Mouse (Mus musculus): ENCODE measurements around the gene Fam110a. TPM values are rescaled to one million over a fixed set of nuclear protein-coding genes. Genes with fewer than 3 reads are reported as not detected.

Fam110a gene
- polyA plus RNA-seq, 1 experiment from 2014 or later = 43.4 TPM

DNA sequence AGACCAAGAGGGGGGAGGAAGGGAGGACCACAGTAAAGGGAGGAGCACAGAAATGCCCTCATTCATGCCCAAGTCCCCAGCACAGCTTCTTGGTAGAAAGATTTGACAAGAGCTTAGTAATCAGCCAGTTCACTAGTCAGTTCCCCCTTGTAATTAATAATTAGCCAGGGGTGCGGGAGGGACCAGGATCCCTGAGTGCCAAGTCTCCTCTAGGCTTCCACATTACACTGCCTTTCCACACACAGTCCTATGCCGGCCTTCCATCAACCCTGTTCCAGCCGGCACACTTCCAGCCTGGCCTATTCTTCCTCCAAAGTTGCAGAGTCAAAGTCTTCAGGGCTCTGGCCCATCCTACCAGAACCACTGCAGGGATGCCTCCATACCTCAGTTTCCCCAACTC lies 4.0 kb downstream of the Fam110a start:
- Histone ChIP-seq H3K36me3 (ENCODE audit: control insufficient read depth, insufficient read depth, low read length) (no peaks in the 10 kb centered on the region), H3K9ac (ENCODE audit: low read depth, low read length) (no peak overlapping the region), H3K27me3 (replicated peaks; ENCODE audit: control insufficient read depth, insufficient read depth, low read length) (no peaks in the 10 kb centered on the region; the same call in 1 of the 2 replicates), H3K4me1 (ENCODE audit: control insufficient read depth, insufficient read depth, low read depth, low read length) (peaks cover 53% of the 10 kb centered on the region), H3K9me3 (ENCODE audit: control insufficient read depth, low read length) (no peaks in the 10 kb centered on the region), H3K27ac (ENCODE audit: low read depth, low read length) (no peak overlapping the region), H3K4me3 (ENCODE audit: low read length) (no peak overlapping the region), H3K4me2 (ENCODE audit: low read length) (no peak overlapping the region)
- 84% methylated on average over 3 of the region's 3 CpGs for WGBS
- no peak for ATAC-seq

DNA sequence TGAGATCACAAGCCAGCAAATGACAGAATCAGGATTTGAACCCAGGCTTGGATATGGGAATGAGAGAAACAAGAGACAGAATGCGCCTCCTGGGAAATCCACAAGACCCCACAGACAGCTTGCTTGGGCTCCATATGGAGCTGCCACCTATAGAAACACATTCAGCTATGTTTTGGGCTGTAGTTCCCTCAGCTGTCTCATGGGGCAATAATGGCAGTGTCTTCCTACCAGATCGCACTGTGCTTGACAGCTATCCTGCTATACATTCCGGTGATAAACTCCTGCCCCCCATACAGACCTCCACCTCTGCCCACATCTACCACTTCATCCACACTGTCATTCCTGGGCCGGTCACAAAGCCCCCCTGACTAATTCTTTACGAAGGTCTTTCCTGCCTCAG lies 4.7 kb downstream of the Fam110a start:
- no peaks in the 10 kb centered on the region; the same call in 1 of the 2 replicates for H3K27me3 ChIP-seq (replicated peaks; ENCODE audit: control insufficient read depth, insufficient read depth, low read length)
- peaks cover 52% of the 10 kb centered on the region for H3K4me1 ChIP-seq (ENCODE audit: control insufficient read depth, insufficient read depth, low read depth, low read length)
- no peaks in the 10 kb centered on the region for H3K36me3 ChIP-seq (ENCODE audit: control insufficient read depth, insufficient read depth, low read length)
- no peak overlapping the region for H3K4me2 ChIP-seq (ENCODE audit: low read length)
- no peak overlapping the region for H3K4me3 ChIP-seq (ENCODE audit: low read length)
- WGBS = 87% methylated on average over 5 of the region's 5 CpGs
- H3K27ac ChIP-seq (ENCODE audit: low read depth, low read length) = no peak overlapping the region
- H3K9me3 ChIP-seq (ENCODE audit: control insufficient read depth, low read length) = no peaks in the 10 kb centered on the region
- H3K9ac ChIP-seq (ENCODE audit: low read depth, low read length) = no peak overlapping the region
- no peak for ATAC-seq

DNA sequence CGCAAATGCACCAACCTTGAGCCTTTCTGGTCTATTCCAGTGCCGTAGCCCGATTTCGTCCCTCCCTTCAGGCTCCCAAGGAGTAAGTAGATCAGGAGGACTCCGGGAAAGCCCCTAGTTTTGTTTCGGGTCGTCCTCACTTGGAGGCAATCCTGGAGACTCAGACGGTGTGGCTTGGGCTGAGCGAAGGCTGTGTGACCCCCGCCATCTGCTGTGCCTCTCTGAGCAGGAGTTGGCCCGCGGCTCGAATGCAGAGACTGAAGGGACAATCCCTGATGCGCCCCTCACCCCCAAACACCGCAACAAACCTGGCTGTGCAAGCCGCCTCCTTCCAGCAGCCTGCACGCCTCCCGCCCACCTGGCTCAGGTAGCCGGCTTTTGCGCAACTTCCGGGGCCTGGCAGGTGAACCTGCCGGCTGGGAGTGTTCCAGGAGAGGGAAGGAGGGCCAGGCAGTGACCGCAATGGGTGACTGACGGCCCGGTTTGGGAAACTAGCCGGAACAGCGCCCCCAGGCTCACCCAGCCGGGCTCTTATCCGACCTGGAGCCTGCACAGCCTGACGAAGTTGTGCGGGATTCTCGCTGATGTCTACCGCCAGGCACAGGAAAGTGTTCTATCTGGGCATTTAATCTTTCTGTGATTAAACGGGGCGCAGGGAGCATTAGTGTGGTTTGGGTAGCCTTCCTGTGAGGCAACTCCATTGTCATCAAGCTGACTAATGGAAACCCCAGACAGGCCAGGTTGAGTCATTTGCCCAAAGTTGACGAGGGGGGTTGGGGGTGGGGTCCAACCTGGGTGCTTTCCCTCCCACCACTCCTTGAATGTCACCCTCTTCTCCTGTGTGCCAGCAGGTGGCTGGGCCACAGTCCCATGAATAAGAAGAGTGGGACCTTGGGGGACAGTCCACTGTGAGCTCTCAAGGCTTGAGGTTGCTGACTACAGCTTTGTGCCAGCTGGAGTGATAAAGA lies 6.1 kb downstream of the Fam110a start:
- no peak for ATAC-seq
- Histone ChIP-seq H3K4me3 (ENCODE audit: low read length) (peak overlapping the region; percentile 41), H3K27me3 (replicated peaks; ENCODE audit: control insufficient read depth, insufficient read depth, low read length) (no peaks in the 10 kb centered on the region; the same call in 1 of the 2 replicates), H3K9ac (ENCODE audit: low read depth, low read length) (peak overlapping the region; percentile 55), H3K4me1 (ENCODE audit: control insufficient read depth, insufficient read depth, low read depth, low read length) (peaks cover 56% of the 10 kb centered on the region), H3K9me3 (ENCODE audit: control insufficient read depth, low read length) (no peaks in the 10 kb centered on the region), H3K36me3 (ENCODE audit: control insufficient read depth, insufficient read depth, low read length) (no peaks in the 10 kb centered on the region), H3K4me2 (ENCODE audit: low read length) (peak overlapping the region; percentile 65), H3K27ac (ENCODE audit: low read depth, low read length) (no peak overlapping the region; the same call in 1 of the 2 replicates)
- WGBS = 6% methylated on average over 36 of the region's 36 CpGs

DNA sequence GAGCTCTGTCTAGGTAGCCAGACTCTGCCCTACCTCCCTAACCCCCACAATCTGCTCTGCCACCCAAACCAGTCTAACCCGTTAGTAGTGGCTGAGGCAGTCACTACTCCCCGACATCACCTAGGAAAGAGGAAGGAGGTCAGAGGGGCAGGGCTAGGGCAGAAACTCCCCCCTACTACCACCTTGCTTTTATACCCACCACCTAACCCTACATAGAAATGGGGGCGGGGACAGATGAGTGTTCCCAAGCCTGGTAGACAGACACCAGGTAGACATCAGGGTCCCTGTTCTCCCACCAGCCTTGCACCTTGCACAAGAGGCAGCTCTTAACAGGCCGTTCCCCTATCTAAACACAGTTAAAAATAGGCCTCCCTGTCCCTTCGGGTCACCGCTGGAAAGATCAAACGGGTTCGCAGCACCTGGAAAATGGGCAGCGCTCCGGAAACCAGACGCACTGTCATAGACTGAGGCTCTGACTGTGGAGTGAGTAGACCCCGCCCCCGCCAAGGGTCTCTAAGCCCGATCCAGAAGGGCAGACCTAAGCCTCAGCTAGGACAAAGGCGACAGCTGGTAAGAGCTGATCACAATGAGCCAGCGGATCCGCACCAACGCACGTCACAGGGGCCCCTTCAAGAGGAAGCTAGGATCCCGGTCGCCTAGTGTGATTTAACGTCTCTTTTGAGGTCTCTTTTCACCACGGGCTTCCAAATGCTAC lies 7.0 kb downstream of the Fam110a start:
- peak overlapping the region; percentile 41 for H3K4me3 ChIP-seq (ENCODE audit: low read length)
- H3K4me2 ChIP-seq (ENCODE audit: low read length) = peak overlapping the region; percentile 65
- peak overlapping the region; percentile 55 for H3K9ac ChIP-seq (ENCODE audit: low read depth, low read length)
- no peaks in the 10 kb centered on the region; the same call in 1 of the 2 replicates for H3K27me3 ChIP-seq (replicated peaks; ENCODE audit: control insufficient read depth, insufficient read depth, low read length)
- peaks cover 57% of the 10 kb centered on the region for H3K4me1 ChIP-seq (ENCODE audit: control insufficient read depth, insufficient read depth, low read depth, low read length)
- H3K9me3 ChIP-seq (ENCODE audit: control insufficient read depth, low read length) = no peaks in the 10 kb centered on the region
- ATAC-seq = peak; percentile 32; the same call in 1 of the 2 replicates
- WGBS = 17% methylated on average over 23 of the region's 23 CpGs
- H3K36me3 ChIP-seq (ENCODE audit: control insufficient read depth, insufficient read depth, low read length) = no peaks in the 10 kb centered on the region
- no peak overlapping the region; the same call in 1 of the 2 replicates for H3K27ac ChIP-seq (ENCODE audit: low read depth, low read length)

DNA sequence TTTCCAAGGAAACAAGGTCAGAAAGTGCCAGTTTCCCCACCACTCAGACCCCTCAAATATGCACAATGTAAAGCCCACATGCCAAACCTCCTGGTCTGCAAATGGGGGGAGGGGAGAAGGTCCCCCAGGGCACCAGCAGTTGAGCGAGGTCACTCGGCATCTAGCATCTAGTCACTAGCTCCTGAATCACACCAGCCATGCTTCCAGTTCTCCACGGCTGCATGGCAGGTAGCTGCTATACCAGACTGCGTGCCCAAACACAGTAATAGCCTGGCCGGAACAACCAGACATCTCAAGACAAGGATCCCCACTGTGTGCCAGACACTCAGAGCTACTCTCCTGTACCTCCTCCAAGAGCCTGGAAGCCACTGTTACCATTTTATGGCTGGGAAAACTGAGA lies 8.3 kb downstream of the Fam110a start:
- Histone ChIP-seq H3K4me2 (ENCODE audit: low read length) (no peak overlapping the region), H3K27ac (ENCODE audit: low read depth, low read length) (no peak overlapping the region), H3K4me1 (ENCODE audit: control insufficient read depth, insufficient read depth, low read depth, low read length) (peaks cover 66% of the 10 kb centered on the region), H3K9ac (ENCODE audit: low read depth, low read length) (no peak overlapping the region), H3K36me3 (ENCODE audit: control insufficient read depth, insufficient read depth, low read length) (no peaks in the 10 kb centered on the region), H3K27me3 (replicated peaks; ENCODE audit: control insufficient read depth, insufficient read depth, low read length) (no peaks in the 10 kb centered on the region; the same call in 1 of the 2 replicates), H3K9me3 (ENCODE audit: control insufficient read depth, low read length) (no peaks in the 10 kb centered on the region), H3K4me3 (ENCODE audit: low read length) (no peak overlapping the region)
- 87% methylated on average over 5 of the region's 5 CpGs for WGBS
- no peak for ATAC-seq

DNA sequence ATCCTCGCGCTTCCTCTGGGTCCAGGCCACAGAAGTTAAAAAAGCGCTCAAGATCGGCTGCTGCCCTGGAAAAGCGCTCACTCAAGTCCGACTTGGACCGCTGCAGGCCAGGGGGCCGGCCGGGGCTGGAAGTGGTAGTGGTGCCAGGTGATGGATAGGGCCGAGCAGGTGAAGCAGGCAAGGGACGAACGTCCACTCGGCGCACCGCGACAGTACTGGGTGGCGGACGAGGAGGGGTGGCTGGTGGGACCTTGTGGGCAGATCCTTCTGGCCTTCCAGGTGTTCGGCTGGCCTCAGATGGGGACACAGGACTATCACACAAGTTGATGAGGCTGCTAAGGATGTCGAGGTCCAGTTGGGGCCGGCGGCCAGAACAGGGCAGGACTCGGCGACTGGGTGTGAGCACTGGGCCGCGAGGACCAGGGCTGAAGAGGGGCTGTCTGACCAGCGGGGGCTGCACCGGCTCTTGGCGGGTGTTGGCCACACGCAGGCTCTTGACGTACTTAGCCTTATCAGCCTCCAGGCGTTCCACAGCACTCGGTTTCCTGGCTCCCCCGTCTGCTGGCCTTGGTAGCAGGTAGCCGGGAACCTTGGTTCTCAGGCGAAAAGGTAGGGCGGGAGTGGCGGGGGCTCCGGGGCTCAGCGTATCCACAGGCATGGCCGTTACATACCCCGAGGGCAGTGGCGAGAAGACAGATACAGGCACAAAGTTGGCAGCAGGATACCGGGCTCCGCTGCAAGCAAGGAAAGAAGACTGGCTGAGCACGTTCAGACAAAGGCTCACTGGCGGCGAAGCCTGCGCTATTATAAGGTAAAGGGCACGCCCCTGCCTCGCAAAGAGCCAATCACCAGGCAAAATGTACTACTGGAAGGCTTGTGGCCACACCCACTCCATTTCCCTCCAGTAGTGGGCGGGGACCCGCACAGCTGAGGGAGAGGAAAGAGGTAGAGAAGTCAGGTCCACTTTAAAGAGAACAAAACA lies 9.5 kb downstream of the Fam110a start:
- peak overlapping the region; percentile 38 for H3K4me3 ChIP-seq (ENCODE audit: low read length)
- peak overlapping the region; percentile 69 for H3K27ac ChIP-seq (ENCODE audit: low read depth, low read length)
- WGBS = 41% methylated on average over 52 of the region's 53 CpGs
- H3K9me3 ChIP-seq (ENCODE audit: control insufficient read depth, low read length) = no peaks in the 10 kb centered on the region
- ATAC-seq = peak; percentile 94
- peak overlapping the region; percentile 68 for H3K4me2 ChIP-seq (ENCODE audit: low read length)
- H3K27me3 ChIP-seq (replicated peaks; ENCODE audit: control insufficient read depth, insufficient read depth, low read length) = no peaks in the 10 kb centered on the region; the same call in 1 of the 2 replicates
- peak overlapping the region; percentile 62 for H3K9ac ChIP-seq (ENCODE audit: low read depth, low read length)
- peaks cover 66% of the 10 kb centered on the region for H3K4me1 ChIP-seq (ENCODE audit: control insufficient read depth, insufficient read depth, low read depth, low read length)
- H3K36me3 ChIP-seq (ENCODE audit: control insufficient read depth, insufficient read depth, low read length) = no peaks in the 10 kb centered on the region

DNA sequence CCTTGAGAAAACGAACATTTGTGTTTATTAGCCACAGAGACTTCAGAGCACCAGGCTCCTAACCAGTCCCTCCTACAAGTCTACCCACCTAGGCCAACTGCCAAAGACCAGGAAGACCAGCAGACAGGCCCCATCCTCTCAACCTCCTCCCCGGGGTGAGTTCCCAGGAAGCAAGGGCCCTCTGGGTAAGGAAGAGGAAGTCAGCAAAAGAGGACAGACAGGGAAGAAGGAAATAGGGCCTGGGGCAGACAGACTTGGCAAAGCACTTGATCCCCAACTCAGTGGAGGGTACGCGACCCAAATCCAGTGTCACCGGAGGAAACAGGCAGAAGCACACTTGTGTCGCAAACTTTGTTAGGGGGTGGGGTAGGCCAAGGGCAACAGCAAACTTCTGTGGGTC lies 10.6 kb downstream of the Fam110a start:
- 87% methylated on average over 6 of the region's 6 CpGs for WGBS

DNA sequence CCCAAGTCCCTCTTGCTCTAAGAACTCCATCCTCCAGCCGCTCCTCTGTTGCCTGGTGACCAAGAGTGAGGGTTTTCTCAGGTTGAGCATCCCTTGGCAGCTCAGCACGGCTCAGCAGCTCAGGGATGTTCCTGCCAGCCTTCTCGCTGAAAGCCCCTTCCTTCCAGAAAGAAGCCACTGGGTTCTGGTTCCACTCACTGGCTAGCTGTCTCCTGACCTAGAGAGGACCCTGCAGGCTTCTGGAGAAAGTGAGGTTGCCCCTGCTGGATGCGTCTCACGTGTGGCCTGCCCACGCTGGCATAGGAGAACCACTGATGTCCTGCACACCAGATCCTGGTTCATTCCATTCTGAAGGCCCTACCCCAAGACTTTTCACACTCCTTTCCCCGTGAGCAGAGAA lies 11.0 kb downstream of the Fam110a start:
- Histone ChIP-seq H3K27ac (ENCODE audit: low read depth, low read length) (no peak overlapping the region), H3K27me3 (replicated peaks; ENCODE audit: control insufficient read depth, insufficient read depth, low read length) (no peaks in the 10 kb centered on the region; the same call in 1 of the 2 replicates), H3K9ac (ENCODE audit: low read depth, low read length) (peak overlapping the region; percentile 25; the same call in 1 of the 2 replicates), H3K4me3 (ENCODE audit: low read length) (no peak overlapping the region), H3K36me3 (ENCODE audit: control insufficient read depth, insufficient read depth, low read length) (no peaks in the 10 kb centered on the region), H3K4me1 (ENCODE audit: control insufficient read depth, insufficient read depth, low read depth, low read length) (peaks cover 66% of the 10 kb centered on the region), H3K9me3 (ENCODE audit: control insufficient read depth, low read length) (no peaks in the 10 kb centered on the region), H3K4me2 (ENCODE audit: low read length) (peak overlapping the region; percentile 68)
- WGBS = 79% methylated on average over 7 of the region's 7 CpGs
- ATAC-seq = no peak

More for the DNA sequence above, 10.6 kb downstream of the Fam110a start:
- Histone ChIP-seq H3K9me3 (ENCODE audit: control insufficient read depth, low read length) (no peaks in the 10 kb centered on the region), H3K36me3 (ENCODE audit: control insufficient read depth, insufficient read depth, low read length) (no peaks in the 10 kb centered on the region), H3K4me1 (ENCODE audit: control insufficient read depth, insufficient read depth, low read depth, low read length) (peaks cover 66% of the 10 kb centered on the region), H3K27me3 (replicated peaks; ENCODE audit: control insufficient read depth, insufficient read depth, low read length) (no peaks in the 10 kb centered on the region; the same call in 1 of the 2 replicates), H3K9ac (ENCODE audit: low read depth, low read length) (no peak overlapping the region), H3K4me2 (ENCODE audit: low read length) (peak overlapping the region; percentile 68), H3K27ac (ENCODE audit: low read depth, low read length) (no peak overlapping the region), H3K4me3 (ENCODE audit: low read length) (no peak overlapping the region)
- no peak for ATAC-seq

Data from hindbrain, embryonic 16.5 days (tissue).